Mouse (Mus musculus): ENCODE data around the gene Foxf1. TPM values are rescaled to one million over a fixed set of nuclear protein-coding genes. Genes with fewer than 3 reads are reported as not detected.

The Foxf1 gene
- total RNA-seq, 2 experiments from 2014 or later: not detected

DNA sequence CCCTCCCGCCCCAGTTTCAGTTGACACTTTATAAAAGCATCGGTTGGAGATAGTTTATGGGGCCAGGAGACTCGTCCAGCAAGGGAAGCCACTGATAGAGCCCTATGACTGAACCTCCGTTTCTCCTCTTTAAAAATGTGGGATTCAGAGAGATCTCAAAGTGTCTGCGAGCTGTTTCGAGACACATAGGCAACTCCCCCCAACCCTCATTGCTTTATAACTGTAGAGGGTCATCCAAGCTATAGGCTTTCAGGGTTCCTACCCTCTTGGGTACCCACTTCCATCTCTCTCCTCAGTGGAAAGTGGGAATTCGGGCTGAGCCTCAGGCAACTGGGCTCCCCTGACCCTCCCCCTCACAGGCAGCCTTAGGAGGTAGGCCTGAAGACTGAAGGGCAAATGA lies 2.8 kb upstream of the Foxf1 start:
- ATAC-seq (replicated peaks; ENCODE audit: poor library complexity, severe bottlenecking): no peak

DNA sequence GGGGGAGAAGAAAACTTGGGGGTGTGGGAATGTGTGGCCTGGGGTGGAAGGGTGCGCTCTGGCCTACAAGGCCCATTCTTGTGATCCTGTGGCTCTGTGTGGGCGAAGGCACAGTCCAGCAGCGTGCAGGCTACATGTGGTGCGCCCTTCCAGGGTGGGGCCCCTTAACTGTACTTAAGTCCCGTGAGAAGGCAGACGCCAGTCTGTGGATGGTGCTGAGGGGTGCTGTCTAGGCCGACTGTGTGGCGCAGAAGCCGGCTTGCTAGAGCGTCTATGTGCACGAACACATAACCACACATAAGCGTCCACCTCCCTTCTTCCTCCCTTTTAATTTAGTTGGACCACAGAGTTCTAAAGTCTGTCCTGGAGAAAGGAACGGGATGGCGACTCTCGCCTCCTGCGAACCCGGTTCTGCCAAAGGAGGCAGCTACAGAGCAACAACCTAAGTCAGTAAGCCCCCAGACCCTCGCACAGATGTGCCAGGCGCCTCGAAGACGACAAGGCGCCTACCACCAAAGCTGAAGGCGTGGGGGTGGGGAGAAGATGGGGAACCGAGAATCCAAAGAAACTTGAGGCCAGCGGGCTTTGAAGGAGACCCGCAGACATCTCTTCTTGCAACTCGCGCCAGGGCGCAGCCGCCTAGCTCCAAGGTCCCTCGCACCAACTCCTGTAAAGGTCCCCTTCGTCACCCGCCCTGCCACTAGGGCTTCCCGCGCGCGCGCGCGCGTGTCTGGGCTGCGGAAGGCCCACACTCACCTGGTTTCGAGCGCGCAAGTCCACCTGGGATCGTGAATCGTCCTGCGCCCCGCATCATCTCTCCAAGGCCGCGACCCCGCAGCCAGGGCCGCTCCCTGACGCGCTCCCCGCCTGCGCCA lies 1.7 kb upstream of the Foxf1 start:
- no peak for ATAC-seq (replicated peaks; ENCODE audit: poor library complexity, severe bottlenecking)

DNA sequence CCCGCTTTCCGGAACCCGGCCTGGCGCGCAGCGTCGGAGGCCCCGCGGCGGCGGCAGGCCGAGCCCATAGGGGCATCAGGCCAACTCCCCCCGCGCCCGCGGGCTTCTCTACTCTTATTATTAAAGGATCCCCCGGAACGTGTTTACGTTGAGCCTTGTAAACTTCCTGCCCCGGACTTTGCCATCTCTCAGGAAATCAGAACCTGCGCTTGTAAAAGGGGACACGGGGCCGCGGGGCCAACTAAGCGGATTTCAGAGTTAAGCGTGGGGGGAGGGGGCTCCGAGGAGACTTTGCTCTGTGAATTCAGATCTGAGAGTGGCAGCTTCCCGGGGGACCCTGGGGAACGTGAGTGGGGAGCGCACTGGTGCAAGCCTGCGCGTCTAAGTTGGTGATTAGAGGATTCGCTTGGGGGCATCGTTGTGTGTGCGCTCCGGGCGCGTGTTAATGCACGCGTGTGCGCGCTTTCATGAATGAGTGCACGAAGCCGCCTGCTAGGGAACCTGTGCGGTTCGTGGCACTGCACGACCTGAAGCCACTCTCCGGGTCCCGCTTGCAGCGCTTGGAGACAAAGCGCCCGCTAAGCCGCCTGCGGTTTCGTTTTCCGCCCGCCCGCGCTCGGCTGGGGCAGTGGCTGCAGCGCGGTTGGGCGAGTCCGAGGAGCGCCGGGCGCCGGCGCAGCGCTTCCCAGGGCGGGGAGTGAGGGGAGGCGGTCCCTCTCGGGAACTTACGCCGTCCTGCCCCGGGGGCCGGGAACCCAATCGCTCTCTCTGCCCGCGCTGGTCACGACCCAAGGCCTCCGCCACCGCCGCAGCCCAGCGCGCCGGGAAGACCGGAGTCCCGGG lies 872 bp upstream of the Foxf1 start:
- peak; percentile 43 for ATAC-seq (replicated peaks; ENCODE audit: poor library complexity, severe bottlenecking)

DNA sequence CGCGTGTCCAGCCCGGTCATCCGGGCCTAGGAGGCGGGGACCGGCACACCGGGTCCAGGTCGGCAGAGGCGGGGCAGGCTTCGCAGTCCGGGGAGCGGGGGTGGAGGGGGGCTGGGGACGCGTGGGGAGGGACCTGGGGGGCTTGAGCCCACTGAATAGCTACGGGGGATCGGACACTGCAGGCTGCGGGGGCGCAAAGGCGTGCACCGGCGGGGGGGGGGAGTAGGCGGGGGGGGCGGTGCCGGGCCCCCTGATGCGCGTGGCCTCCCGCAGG lies 313 bp upstream of the Foxf1 start:
- no peak for ATAC-seq (replicated peaks; ENCODE audit: poor library complexity, severe bottlenecking)

DNA sequence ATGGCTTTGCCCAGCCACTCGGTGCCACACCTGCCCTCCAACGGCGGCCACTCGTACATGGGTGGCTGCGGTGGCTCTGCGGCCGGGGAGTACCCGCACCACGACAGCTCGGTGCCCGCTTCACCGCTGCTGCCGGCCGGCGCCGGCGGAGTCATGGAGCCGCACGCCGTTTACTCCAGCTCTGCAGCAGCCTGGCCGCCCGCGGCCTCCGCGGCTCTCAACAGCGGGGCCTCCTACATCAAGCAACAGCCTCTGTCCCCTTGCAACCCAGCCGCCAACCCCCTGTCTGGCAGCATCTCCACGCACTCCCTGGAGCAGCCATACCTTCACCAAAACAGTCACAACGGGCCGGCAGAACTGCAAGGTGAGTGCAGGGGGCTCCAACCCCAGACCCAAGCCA lies 825 bp downstream of the Foxf1 start:
- no peak for ATAC-seq (replicated peaks; ENCODE audit: poor library complexity, severe bottlenecking)

DNA sequence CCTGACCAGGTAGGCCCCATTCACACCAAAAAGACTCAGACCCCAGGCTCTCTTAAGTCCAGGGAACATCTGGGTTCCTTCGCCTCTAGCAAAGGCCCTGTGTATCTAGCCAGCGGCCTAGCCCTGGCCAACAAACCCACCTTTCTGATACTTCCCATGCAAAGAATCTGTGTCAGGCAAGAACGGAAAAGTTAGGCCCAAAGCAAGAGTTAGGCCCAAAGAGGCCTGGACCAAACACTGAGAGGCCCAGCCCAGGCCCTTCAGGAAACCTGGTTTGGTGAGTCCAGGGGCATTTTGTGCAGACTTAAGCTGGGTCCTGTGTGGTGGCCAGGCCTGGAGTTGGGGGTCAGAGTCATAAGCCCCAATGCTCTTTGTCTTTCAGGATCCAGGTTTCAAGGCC lies 1.4 kb downstream of the Foxf1 start:
- ATAC-seq (replicated peaks; ENCODE audit: poor library complexity, severe bottlenecking): no peak

DNA sequence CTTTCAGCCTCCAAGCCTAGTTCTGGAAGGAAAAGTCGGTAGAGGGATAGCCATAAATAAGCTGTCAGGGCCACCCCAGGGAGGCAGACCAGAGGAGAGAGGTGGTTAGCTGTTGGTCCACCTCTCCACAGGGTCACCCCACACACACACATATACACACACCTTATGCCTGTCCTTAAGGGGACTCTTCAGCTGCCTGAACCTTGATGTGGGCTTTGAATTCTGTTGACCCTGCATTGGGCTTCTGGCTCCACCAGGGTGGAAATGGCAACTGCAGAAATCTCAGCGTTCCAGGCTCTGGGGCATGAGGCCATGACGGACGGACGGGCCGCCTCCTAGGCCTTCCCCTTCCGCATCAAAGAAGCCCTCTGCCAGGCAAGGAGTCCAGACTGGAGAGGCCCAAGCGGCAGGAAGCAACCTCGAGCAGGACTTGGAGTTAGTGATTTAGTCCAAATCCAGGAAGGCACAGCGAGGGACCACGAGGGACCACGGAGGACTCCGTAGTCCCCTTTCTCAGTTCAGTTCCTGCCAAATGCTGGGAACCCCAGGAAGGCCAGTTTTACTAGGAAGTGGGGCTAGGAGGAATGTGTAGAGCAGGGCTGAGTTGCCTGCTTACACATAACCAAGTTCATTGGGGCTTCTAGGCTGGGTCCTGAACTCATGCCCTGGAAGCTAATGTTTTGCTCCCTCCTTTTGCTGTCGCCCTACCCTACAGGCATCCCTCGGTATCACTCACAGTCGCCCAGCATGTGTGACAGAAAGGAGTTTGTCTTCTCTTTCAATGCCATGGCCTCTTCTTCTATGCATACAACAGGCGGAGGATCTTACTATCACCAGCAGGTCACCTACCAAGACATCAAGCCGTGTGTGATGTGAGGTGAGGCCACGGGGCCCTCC lies 2.1 kb downstream of the Foxf1 start:
- ATAC-seq (replicated peaks; ENCODE audit: poor library complexity, severe bottlenecking): no peak

DNA sequence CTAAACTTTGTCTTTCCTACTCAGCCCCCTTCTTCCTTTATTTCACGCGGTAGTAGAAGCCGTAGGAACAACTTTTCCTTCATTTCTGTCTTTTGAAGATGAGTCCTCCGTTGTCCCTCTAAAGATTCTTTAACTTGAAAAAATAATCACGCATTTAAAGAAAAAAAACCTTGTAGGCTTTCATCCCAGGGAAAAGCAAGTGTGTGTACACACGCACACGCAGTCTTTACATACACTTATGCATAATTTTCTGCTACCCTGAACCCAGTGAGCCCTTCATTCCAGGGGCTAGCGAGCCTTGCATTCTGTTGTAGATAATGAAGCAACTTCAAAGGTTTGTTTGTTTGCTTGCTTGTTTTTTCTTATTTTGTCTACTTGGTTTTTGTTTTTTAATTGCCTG lies 4.1 kb downstream of the Foxf1 start:
- ATAC-seq (replicated peaks; ENCODE audit: poor library complexity, severe bottlenecking): no peak

DNA sequence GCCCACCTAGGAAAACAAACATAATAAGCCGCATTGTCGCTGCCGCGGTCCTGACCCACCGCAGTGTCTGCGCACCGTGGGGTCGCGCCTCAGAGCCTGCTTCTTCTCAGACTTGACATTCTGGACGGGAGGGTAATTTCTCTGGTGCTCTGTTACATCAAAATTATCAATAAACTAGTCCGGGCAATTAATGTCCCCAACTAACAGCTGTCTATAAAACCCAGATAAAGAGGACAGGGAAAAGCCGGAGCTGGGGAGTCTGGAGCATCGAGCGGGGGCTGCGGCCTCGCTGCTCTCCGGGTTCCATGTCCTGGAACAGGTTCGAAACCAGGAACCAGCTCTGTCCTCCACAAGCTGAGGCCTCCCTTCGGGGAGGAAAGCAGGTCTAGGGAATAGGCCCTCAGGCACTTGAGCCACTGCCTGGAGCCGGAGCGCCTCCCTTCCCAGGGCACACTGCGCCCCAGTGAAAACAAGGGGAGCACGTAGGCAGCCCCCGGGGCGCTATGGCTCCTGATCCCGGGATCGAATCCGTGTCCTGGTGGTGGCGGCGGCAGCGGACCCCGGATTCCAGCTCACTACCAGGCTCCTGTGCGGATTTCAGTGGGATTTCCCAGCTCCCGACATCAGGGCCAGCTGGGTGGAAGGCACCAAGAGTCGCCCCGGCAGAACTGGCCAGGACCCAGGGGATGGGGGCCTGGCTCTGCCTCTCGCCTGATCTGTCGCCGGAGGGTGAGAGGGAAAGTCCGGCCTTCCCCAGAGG lies 4.9 kb downstream of the Foxf1 start:
- ATAC-seq (replicated peaks; ENCODE audit: poor library complexity, severe bottlenecking): no peak

DNA sequence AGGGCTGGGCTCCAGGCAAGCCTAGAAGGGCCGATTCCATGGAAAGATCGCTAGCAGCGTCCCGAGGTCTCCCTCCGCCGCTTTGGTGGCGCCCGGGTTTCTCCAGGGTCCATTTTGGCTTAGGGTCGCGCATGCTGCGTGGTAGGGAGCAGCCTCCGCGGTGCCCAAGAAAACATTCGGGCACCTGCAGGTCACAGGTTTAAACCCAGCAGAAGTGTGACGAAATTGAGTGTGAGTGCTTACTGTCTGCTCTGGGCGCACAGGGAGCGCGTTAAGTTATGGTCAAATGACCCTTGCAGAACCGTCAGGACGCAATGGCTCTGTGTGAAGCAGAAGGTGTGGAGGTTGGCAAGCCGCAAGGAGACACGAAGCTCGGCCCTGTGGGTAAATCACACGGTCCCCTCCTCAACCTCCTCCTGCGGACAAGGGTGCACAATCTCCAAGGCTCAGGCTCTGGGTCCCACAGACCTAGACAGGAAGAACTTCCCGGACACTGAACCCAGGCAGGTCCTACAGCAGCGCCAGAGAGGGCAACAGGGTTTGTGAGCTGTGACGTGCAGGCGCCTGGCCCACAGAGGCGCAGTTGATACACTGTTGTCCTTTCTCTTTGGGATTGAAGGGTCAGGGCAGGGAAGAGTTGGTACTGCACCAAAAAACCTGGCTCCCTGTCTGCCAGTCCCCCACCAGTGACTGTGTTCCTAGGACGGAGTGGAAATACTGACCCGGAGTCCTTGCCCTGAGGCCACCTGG lies 5.6 kb downstream of the Foxf1 start:
- no peak for ATAC-seq (replicated peaks; ENCODE audit: poor library complexity, severe bottlenecking)

DNA sequence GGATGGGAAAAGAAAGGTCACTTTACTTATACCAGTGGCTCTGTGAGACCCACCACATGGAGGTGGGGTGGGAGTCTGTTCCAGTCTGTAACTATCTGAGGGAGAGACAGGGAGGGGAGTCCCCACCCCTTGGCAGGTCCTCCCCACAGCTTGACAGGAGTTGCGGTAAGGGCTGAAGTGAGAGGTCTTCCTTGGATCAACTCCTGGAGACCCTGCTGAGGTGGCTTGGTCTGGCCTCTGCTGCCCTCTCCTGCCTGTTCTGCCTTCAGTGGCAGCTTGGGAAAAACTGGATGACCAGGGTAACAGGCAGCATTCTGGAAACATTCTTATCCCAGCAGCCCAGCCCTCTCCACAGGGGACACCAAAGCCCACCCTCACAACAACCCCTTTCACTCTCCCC lies 6.5 kb downstream of the Foxf1 start:
- ATAC-seq (replicated peaks; ENCODE audit: poor library complexity, severe bottlenecking): no peak

DNA sequence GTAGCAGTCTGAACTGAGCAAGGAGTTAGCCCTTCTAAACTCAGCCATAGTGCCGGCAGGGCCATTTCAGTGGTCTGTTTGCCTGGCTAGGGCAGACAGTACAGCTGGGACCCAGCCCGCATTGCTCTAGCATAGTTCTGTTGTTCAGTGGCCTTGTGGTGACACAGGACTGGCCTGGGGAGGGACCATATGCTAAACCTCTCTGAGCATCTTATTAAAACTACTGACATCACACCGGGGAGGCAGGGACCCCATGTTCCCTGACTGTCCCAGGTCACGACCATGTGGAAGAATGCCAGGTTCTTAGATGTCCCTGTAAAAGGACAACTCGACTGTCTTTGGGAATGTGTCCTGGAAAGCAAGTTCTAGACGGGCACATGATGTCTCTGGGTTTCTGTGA lies 8.0 kb downstream of the Foxf1 start:
- no peak for ATAC-seq (replicated peaks; ENCODE audit: poor library complexity, severe bottlenecking)

DNA sequence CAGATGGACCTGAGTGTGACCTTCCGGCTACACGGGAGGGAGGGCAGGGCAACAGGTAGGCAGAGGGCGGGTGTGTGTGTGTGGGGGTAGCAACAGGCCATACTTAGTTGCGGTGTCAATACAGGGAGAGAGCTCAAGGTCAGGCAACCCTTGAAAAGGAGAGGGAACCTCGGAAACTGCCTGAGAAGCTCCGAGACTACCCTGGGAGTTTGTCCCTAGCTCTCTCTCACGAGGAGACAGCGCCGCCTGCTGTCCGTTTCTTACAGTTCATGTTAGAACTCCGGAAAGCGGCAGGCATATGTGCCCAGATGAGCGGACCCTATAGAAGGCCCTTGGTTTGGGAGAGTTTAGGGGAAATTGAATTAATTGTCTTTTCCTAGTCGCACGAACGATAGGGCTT lies 8.4 kb downstream of the Foxf1 start:
- ATAC-seq (replicated peaks; ENCODE audit: poor library complexity, severe bottlenecking): peak; percentile 79

DNA sequence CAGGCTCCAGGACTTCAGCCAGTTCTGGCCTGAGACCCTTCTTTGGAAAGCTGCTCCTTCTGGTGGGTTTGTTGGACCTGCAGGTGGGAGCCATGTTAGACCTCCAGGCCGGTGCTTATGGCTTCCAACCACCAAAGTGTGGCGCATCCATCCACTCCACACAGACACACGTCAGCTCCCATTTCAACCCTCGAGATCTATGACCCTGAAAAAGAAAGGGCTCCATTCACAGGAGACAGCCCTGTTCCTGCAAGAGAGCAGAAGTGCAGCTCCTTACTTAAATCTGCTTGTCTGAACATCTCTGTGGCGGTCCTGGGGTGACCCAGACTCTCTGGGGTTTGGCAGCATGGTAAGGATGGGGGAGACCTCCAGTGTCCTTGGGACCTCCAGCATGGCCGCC lies 9.3 kb downstream of the Foxf1 start:
- ATAC-seq (replicated peaks; ENCODE audit: poor library complexity, severe bottlenecking): no peak

DNA sequence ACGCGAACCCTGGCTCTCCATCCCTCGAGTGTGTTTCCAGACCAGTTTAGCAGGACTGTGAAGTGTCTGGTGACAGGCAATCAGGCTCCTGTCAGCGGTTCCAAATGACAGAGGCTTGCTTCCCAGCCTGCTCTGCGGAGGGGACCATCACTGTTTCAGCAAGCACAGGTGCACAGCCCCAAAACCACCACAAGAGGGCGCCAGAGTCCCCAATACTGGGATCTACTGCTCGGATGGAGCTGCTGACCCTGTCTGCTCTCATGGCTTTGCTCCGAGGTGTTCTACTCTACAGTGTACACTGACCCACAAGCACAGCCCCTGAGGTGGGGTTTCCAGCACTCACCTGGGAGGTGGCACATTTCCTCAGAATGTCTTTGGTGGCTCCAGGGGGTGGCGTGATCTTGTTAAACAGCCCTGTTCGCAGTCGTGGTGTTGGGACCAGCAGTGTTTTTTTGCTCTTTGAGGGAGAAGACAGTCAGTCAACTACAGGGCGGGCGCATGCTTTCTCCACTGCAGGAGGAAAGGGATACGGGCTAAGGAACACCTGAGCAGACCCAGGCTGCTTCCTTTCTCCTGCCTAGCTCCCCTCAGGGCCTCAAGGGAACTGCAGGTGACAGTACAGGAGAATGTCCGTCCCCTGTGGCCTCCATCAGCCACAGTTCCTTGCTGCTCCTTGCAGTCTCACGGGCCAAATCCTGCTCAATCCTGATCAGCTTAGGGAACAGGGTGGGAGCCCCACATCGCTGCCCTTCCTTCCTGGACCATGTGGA lies 20.0 kb downstream of the Foxf1 start:
- peak; percentile 55 for ATAC-seq (replicated peaks; ENCODE audit: poor library complexity, severe bottlenecking)

DNA sequence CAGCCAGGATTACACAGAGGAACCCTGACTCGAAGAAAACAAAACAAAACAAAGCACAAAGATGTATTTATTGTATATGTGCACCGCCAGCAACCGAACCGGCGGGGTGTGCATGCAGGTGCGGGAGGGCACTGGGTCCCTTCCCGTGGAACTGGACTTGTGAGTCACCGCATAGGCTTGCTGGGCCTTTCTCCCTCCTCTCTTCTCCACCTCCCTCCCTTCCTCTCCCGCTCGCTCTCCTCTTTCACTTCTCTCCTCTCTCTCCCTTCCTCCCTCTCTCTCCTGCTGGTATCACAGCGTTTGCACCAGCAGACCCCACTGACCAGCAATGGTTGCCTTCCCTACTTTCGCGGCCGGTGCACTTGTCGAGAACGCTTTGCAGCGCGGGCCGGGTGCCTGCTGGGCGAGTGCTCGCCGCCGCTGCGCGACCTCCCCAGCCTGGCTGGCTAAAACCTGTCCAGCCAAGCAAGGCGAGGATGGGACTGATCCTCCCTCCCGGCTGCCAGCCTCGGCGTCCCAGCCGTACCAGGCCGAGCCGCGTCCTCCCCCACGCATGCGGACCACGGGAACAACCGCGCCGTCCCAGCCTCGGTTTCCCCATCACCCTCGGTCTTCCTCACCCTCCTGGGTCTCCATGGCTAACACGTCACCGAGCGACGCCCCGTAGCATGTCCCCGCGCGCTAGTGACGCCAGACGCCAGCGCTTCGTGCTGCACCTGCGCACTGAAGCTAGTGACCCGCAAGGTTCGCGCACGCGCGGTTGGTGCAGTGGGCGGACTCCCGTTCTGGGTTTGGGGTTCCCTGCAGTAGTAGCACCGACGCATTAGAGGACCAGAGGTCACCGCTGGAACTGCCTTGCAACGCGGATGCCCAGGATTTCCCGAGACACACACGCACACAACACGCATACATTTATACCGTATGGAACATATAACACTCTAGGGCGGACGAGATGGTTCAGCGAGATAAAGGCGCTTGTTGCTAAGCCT lies 23.8 kb downstream of the Foxf1 start, which contains the start of gene Mthfsd:
Mthfsd (minus strand) TSS at position 725 of the 989 bp plus-strand sequence.
- peak; percentile 87 for ATAC-seq (replicated peaks; ENCODE audit: poor library complexity, severe bottlenecking)

DNA sequence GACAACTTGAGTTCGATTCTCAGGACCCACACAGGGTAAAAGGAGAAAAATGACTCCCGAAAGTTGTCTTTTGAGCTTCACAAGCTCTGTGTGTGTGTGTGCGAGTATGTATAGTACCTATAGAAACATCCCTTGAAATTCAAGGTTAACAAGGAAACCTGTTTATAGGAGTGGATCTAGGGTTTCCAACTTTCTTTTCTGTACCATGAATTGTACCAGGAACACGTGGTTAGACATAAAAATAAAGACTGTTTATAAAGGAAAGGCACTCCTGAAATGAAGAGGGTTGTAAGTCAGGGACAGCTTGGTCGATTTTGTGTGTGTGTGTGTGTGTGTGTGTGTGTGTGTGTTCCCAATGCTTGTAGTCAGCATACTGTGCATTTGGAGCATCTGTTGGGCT lies 24.5 kb downstream of the Foxf1 start:
- no peak for ATAC-seq (replicated peaks; ENCODE audit: poor library complexity, severe bottlenecking)

All from granulocyte monocyte progenitor cell, adult 5-6 weeks (primary cell).